Mouse (Mus musculus) mature B cell (primary cell): Measurements from ENCODE around the gene Isoc2b.
"Not testable (repeated sequence)": the region's sequence is repeated elsewhere in the genome, so short reads cannot be mapped to it uniquely, and the experiment has no call there.

Experiments
- in situ Hi-C: fragments of 300-500 bp; cut with MboI; formaldehyde crosslinking; loops from 2 replicates; pipeline ENCODE4 v1.14.3; 2019

Isoc2b gene

GRCm38 (mm10) chr7:4865579-4866493 lies 4.2 kb downstream of the Isoc2b start:
- in situ Hi-C loops, result no loop called here

GRCm38 (mm10) chr7:4865090-4865489 lies 5.0 kb downstream of the Isoc2b start:
- in situ Hi-C loops, result no loop called here

GRCm38 (mm10) chr7:4864130-4864845 lies 5.8 kb downstream of the Isoc2b start:
- in situ Hi-C loops, result no loop called here

- in situ Hi-C loops, result no loop called here
Observed at GRCm38 (mm10) chr7:4863541-4864080, 6.4 kb downstream of the Isoc2b start.

GRCm38 (mm10) chr7:4863041-4863440 lies 7.0 kb downstream of the Isoc2b start:
- in situ Hi-C loops, result no loop called here

- in situ Hi-C loops, result not testable (repeated sequence)
Observed at GRCm38 (mm10) chr7:4860926-4861325, 9.1 kb downstream of the Isoc2b start.

GRCm38 (mm10) chr7:4859418-4859978 lies 10.6 kb downstream of the Isoc2b start:
- in situ Hi-C loops, result no loop called here

GRCm38 (mm10) chr7:4857321-4857720 lies 12.7 kb downstream of the Isoc2b start:
- in situ Hi-C loops, result no loop called here

GRCm38 (mm10) chr7:4856508-4856907 lies 13.6 kb downstream of the Isoc2b start:
- in situ Hi-C loops, result no loop called here

GRCm38 (mm10) chr7:4853613-4854012 lies 16.4 kb downstream of the Isoc2b start:
- in situ Hi-C loops, result no loop called here

- in situ Hi-C loops, result no loop called here
Observed at GRCm38 (mm10) chr7:4851315-4851688, 18.8 kb downstream of the Isoc2b start.

GRCm38 (mm10) chr7:4850621-4851314 lies 19.3 kb downstream of the Isoc2b start:
- in situ Hi-C loops, result no loop called here

- in situ Hi-C loops, result no loop called here
Observed at GRCm38 (mm10) chr7:4849372-4849771, 20.7 kb downstream of the Isoc2b start.

- in situ Hi-C loops, result no loop called here
Observed at GRCm38 (mm10) chr7:4844917-4845309, 25.1 kb downstream of the Isoc2b start.

- in situ Hi-C loops, result no loop called here
Observed at GRCm38 (mm10) chr7:4844245-4844916, 25.7 kb downstream of the Isoc2b start, which contains the start of gene Shisa7. Gene Shisa7, minus strand, starts transcription at chr7:4844696.

GRCm38 (mm10) chr7:4843604-4844244 lies 26.3 kb downstream of the Isoc2b start:
- in situ Hi-C loops, result no loop called here

- in situ Hi-C loops, result no loop called here
Observed at GRCm38 (mm10) chr7:4842634-4843131, 27.4 kb downstream of the Isoc2b start.

GRCm38 (mm10) chr7:4842077-4842476 lies 28.0 kb downstream of the Isoc2b start:
- in situ Hi-C loops, result no loop called here

GRCm38 (mm10) chr7:4837639-4838038 lies 32.4 kb downstream of the Isoc2b start:
- in situ Hi-C loops, result no loop called here

- in situ Hi-C loops, result no loop called here
Observed at GRCm38 (mm10) chr7:4836351-4836792, 33.7 kb downstream of the Isoc2b start.
